In genomic region chr4:130958812-130959211, GRCm38 (mm10) we compare ENCODE assay signal across 23 mouse cellular contexts. TPM values are rescaled to one million over a fixed set of nuclear protein-coding genes. Genes with fewer than 3 reads are reported as not detected.
"Had no signal": no experiment of that assay in that cellular context is flagged by ENCODE, and none has a peak within 500 bp of the region (broad histone marks: within the 10 kb centered on the region; RNA-seq: fewer than 3 reads in every experiment).

No protein-coding gene starts in this region.

- H3K9ac ChIP-seq: neural tube, embryonic 12.5 days; neural tube, embryonic 13.5 days; neural tube, embryonic 15.5 days; stomach, embryonic 15.5 days had no signal

- H3K27ac ChIP-seq: neural tube, embryonic 12.5 days; neural tube, embryonic 13.5 days; neural tube, embryonic 15.5 days; stomach, embryonic 15.5 days; stomach, postnatal 0 days had no signal

- H3K9me3 ChIP-seq: neural tube, embryonic 12.5 days; neural tube, embryonic 13.5 days; neural tube, embryonic 15.5 days; stomach, embryonic 15.5 days had no signal

- H3K4me2 ChIP-seq: neural tube, embryonic 12.5 days; neural tube, embryonic 13.5 days; neural tube, embryonic 15.5 days; stomach, embryonic 15.5 days had no signal

- DNase-seq: retina, postnatal 1 day; right cerebral cortex, adult 18-20 months; right cerebral cortex, postnatal 14 days; right cerebral cortex, postnatal 25 days; right cerebral cortex, postnatal 4 days; spleen, adult 18-20 months; thymus, adult 18-20 months; thymus, adult 2 months; thymus, postnatal 14 days; thymus, postnatal 25 days; thymus, postnatal 36 days; thymus, postnatal 4 days had no signal

- H3K4me3 ChIP-seq: neural tube, embryonic 12.5 days; neural tube, embryonic 13.5 days; neural tube, embryonic 15.5 days; stomach, embryonic 15.5 days had no signal

- H3K36me3 ChIP-seq: neural tube, embryonic 12.5 days; neural tube, embryonic 13.5 days; neural tube, embryonic 15.5 days; stomach, embryonic 15.5 days had no signal

- H3K27me3 ChIP-seq: stomach, embryonic 15.5 days had no signal

- H3K4me1 ChIP-seq: neural tube, embryonic 12.5 days; neural tube, embryonic 13.5 days; neural tube, embryonic 15.5 days; stomach, embryonic 15.5 days had no signal

RNA-seq across cellular contexts. Expression of gene Matn1, which starts 14.6 kb away (rescaled TPM):
- total RNA-seq: neutrophil, adult 5-6 weeks had no signal
- polyA plus RNA-seq: neural tube, embryonic 11.5 days; neural tube, embryonic 14.5 days; small intestine, adult 2 months; stomach, embryonic 15.5 days; testis, adult 2 months; urinary bladder, adult 2 months had no signal
